Mouse (Mus musculus) liver, embryonic 16.5 days (tissue): ENCODE data around the gene Comt. TPM values are rescaled to one million over a fixed set of nuclear protein-coding genes. Genes with fewer than 3 reads are reported as not detected.

Experiments
- ATAC-seq: fragments of 200-750 bp; cut with Nextera tagmentation; 2 replicates; pipeline ENCODE4 v1.8.0; 2017; ENCODE audit warnings: low read depth, mild to moderate bottlenecking, moderate number of reproducible peaks, moderate library complexity
- H3K27ac ChIP-seq: fragments of 300-500 bp; sonication (generic); 2 replicates; pipeline ENCODE4 v1.5.1; 2014; ENCODE audit warnings: mild to moderate bottlenecking, low read length
- H3K27me3 ChIP-seq: fragments of 300-500 bp; sonication (generic); 2 replicates; pipeline ENCODE4 v1.6.1; 2014; ENCODE audit warnings: low read depth, low read length, mixed read lengths; ENCODE audit not compliant: control insufficient read depth, insufficient read depth
- H3K36me3 ChIP-seq: fragments of 300-500 bp; sonication (generic); 2 replicates; pipeline ENCODE4 v1.6.1; 2014; ENCODE audit warnings: mild to moderate bottlenecking; ENCODE audit not compliant: control insufficient read depth, insufficient read depth
- H3K4me1 ChIP-seq: fragments of 300-500 bp; sonication (generic); 2 replicates; pipeline ENCODE4 v1.6.1; 2014; ENCODE audit warnings: low read depth, low read length, mixed read lengths; ENCODE audit not compliant: control insufficient read depth
- H3K4me2 ChIP-seq: fragments of 300-500 bp; sonication (generic); 2 replicates; pipeline ENCODE4 v1.6.1; 2014; ENCODE audit warnings: low read depth, low read length, mixed read lengths
- H3K4me3 ChIP-seq: fragments of 300-500 bp; sonication (generic); 2 replicates; pipeline ENCODE4 v1.5.1; 2014; ENCODE audit warnings: low read depth, mild to moderate bottlenecking, low read length
- H3K9ac ChIP-seq: fragments of 300-500 bp; sonication (generic); 2 replicates; pipeline ENCODE4 v1.6.1; 2014; ENCODE audit warnings: low read depth, low read length
- H3K9me3 ChIP-seq: fragments of 300-500 bp; sonication (generic); replicated peaks from 2 replicates; pipeline ENCODE4 v1.6.1; 2016; ENCODE audit warnings: low read length; ENCODE audit not compliant: control insufficient read depth
- WGBS: fragments of 180-500 bp; shearing (Covaris S2); extraction: QIAGEN DNeasy Blood & Tissue Kit; methylation state at CpG from one replicate; pipeline ENCODE4 v1.1.7; 2014; ENCODE audit not compliant: insufficient replicate concordance; 5-methylcytosine and 5-hydroxymethylcytosine counted together
- polyA plus RNA-seq: library from polyadenylated mRNA; unstranded; fragments of >200 nt; fragmentation: Nextera tagmentation; extraction: Ambion mirVana; gene quantifications from 2 replicates; pipeline ENCODE4 v1.2.1, GENCODE M21; 2015

The Comt gene
- polyA plus RNA-seq, 1 experiment from 2014 or later: 85.1 TPM

DNA sequence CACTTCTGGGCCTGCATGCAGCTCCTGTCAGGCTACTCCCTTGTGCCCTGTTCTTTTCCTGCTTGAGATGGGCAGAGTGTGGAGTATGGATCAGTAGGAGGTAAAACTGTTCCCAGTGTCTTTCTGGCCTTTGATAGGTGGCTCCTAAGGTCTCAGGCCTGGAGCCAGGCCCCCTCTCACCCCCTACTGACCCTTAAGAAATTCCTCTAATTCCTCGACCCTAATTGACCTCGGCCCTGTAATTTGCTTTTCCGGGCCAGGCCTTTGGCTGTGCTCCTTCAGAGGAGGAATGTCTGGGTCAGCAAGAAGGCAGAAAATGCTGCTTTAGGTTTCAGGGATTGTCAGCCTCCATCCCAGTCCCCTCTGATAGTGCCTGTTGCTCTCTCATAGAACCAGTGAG, 42.9 kb downstream of the Comt start:
- Histone ChIP-seq H3K4me3 (no peak overlapping the region), H3K4me1 (peaks cover 23% of the 10 kb centered on the region), H3K9ac (no peak overlapping the region), H3K9me3 (no peaks in the 10 kb centered on the region), H3K27me3 (no peaks in the 10 kb centered on the region), H3K27ac (no peak overlapping the region), H3K4me2 (no peak overlapping the region), H3K36me3 (no peaks in the 10 kb centered on the region)
- ATAC-seq: no peak
- WGBS: 61% methylated on average over 3 of the region's 3 CpGs

DNA sequence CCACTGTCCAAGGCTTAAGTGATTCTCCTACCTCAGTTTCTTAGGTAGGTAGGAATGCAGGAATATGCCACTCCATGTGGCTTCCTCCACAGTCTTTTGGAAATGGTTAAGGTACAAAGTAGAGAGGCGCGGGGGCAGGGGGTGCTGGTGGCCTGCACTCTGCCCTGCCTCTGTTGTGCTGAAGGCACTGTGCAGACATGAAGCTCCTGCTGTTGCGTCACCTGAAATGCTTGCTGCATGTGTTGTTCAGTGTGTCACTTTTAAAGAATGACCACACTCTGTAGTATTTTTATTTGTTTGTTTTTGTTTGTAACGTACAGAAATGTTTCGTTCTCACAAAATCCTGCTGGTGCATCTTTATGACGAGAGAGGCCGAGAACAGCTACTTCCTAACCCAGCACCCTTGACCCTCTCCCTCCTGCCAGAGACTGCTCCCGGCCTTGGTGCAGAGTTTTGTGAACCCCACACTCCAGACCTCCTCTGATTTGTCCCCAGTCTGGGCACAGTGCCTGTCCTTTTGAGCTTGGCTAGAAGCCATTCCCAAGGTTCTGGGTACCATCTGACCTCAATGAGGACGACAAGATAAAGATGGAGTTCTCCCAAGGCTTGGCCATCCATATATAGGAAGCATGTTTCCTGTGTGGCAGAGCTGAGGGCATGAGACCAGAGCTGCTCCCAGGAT, 43.5 kb downstream of the Comt start:
- H3K9ac ChIP-seq: no peak overlapping the region
- H3K4me3 ChIP-seq: no peak overlapping the region
- H3K9me3 ChIP-seq: no peaks in the 10 kb centered on the region
- no peaks in the 10 kb centered on the region for H3K27me3 ChIP-seq
- ATAC-seq: peak; percentile 63
- H3K27ac ChIP-seq: peak overlapping the region; percentile 27; the same call in 1 of the 2 replicates
- H3K36me3 ChIP-seq: no peaks in the 10 kb centered on the region
- whole genome bisulfite sequencing: 66% methylated on average over 9 of the region's 9 CpGs
- H3K4me2 ChIP-seq: no peak overlapping the region
- H3K4me1 ChIP-seq: peaks cover 18% of the 10 kb centered on the region

DNA sequence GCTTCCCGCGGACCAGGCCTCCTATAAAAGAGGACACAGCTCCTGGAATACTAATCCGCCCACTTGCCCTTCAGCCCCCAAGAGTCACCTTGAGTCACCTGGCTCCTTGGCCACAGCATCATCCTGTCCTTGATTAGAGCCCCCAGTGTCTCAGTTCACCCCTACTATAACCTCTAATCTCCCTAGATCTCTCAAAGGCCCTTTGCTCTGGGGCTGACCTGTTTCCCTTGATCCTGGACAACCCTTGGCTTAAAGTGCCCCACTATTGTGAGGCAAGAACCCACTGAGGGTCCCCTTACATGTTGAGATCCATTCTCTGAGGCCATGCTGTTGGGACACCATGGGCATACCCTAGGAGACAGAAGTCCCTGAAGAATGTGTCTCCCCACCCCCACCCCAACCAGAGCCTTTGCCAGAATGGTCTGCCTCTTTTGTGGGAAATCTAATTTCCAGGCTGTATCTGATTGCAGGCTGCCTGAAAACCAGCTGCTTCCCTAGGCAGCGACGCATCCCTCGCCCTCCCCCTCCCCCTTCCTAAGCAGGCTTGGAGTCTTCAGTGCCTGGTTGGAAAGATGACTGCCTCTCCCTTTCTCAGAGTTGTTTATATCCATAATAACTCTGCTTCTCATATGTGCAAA, 44.9 kb downstream of the Comt start:
- H3K27me3 ChIP-seq: no peaks in the 10 kb centered on the region
- no peak overlapping the region for H3K4me2 ChIP-seq
- peaks cover 12% of the 10 kb centered on the region for H3K4me1 ChIP-seq
- ATAC-seq: no peak
- 68% methylated on average over 6 of the region's 6 CpGs for WGBS
- H3K4me3 ChIP-seq: no peak overlapping the region
- H3K9ac ChIP-seq: no peak overlapping the region
- no peak overlapping the region for H3K27ac ChIP-seq
- H3K9me3 ChIP-seq: no peaks in the 10 kb centered on the region
- H3K36me3 ChIP-seq: no peaks in the 10 kb centered on the region

DNA sequence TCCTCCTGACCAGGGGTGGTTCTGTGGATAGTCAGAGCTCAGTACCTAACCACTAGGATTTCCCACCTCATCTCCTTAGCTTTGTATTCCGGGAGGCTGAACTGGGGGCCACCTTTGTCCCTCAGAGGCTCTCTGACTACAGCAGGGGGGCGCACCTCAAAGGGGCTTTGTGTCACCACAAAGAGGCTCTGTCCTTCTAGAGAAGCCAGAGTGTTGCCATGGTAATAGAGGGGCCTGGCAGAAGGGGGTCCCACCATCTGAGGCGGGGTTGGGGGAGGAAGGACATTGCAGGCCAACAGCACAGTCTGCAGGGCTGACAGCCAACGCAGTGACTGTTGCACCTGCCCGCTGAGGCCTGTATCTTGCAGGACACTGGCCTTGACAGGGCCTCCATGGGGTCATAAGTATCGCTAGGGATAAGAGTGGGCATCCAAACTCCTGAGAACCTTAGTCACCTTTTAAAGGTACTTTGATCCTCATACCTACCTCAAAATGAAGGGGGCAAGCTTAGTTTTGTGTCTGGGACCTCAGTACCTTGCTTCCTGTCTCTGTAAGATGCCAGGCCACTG, 46.1 kb downstream of the Comt start:
- Histone ChIP-seq H3K9me3 (no peaks in the 10 kb centered on the region), H3K4me2 (no peak overlapping the region), H3K36me3 (no peaks in the 10 kb centered on the region), H3K27ac (no peak overlapping the region), H3K9ac (no peak overlapping the region), H3K27me3 (no peaks in the 10 kb centered on the region), H3K4me1 (peaks cover 14% of the 10 kb centered on the region), H3K4me3 (no peak overlapping the region)
- 68% methylated on average over 6 of the region's 6 CpGs for WGBS
- no peak for ATAC-seq

DNA sequence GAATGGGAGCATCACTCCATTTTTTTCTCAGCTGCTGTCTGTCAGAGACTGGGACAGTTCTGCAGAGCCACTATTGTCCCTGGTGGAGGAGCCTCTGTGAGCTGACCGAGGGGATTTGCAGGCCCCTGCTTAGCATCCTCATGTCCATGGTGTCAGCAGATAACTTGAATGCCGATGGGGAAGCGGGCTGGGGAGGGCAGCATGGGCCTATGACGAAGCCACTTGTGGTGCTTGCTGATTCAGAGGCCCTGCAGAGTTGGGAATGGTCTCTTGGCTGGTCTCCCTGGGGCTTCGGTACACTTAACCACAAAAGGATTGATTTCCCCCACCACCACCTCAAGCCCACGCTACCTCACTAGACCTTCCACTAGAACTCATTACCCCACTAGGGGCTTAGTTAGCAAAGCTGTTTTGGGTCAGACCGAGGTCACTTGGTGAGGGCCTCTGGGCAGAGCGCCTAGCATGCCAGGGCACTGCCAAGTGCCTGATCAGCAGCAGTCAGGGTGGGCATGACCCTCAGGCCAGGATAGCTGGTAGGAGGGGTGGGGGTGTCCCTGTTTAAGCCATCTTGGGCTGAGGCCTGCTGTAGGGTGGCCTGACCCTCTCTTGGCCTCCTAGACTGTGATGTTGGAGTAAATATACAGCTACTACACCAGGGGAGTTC, 47.2 kb downstream of the Comt start:
- WGBS: 66% methylated on average over 8 of the region's 8 CpGs
- Histone ChIP-seq H3K27ac (no peak overlapping the region), H3K36me3 (no peaks in the 10 kb centered on the region), H3K4me1 (peaks cover 14% of the 10 kb centered on the region), H3K4me3 (no peak overlapping the region), H3K4me2 (no peak overlapping the region), H3K9ac (no peak overlapping the region; the same call in 1 of the 2 replicates), H3K9me3 (no peaks in the 10 kb centered on the region), H3K27me3 (no peaks in the 10 kb centered on the region)
- ATAC-seq: no peak

DNA sequence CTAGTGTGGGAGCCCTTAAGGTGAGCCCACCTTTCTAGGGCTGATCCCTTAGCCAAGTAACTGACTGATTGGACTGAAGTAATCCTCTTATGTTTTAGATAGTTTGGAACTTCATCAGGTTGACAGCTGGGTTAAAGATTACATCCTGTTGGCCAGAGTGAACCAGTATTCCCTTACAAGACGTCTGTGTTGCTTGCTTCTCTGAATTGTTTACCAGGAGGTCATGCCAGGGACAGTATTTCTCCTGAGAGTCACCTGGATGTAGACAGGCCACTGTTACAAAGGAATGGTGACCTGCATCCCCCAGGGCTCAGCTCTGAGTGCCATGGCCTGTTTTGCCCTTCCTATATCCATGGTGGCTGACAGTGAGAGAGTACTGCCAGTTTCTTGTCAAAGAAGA, 48.2 kb downstream of the Comt start:
- no peak overlapping the region for H3K9ac ChIP-seq
- H3K4me2 ChIP-seq: no peak overlapping the region
- H3K9me3 ChIP-seq: no peaks in the 10 kb centered on the region
- ATAC-seq: no peak
- no peak overlapping the region for H3K27ac ChIP-seq
- no peaks in the 10 kb centered on the region for H3K36me3 ChIP-seq
- no peak overlapping the region for H3K4me3 ChIP-seq
- no peaks in the 10 kb centered on the region for H3K27me3 ChIP-seq
- H3K4me1 ChIP-seq: peaks cover 14% of the 10 kb centered on the region
- 32% methylated on average over 1 of the region's 1 CpGs for WGBS

DNA sequence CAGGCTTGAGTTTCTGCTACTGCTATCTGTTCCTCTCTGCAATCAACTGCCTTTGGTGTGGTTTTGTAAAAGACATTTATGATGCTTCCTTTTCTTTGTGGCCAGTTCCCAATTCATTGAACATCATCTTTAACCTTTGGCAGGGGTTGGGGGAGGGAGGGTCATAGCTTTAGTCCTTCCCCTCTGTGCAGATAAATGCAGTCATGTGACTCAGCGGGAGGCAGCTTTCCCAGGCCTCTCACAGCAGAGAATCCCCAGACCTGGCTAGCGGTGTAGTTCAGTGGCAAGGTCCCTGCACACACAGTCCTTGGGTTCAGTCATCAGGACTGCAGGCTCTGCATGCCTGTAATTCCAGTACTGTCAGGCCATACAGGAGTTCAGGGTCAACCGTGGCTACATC, 49.4 kb downstream of the Comt start:
- 32% methylated on average over 3 of the region's 3 CpGs for WGBS
- Histone ChIP-seq H3K4me1 (peaks cover 14% of the 10 kb centered on the region), H3K36me3 (no peaks in the 10 kb centered on the region), H3K27me3 (no peaks in the 10 kb centered on the region), H3K9ac (no peak overlapping the region), H3K4me3 (no peak overlapping the region), H3K4me2 (no peak overlapping the region), H3K27ac (no peak overlapping the region), H3K9me3 (no peaks in the 10 kb centered on the region)
- ATAC-seq: peak; percentile 75

DNA sequence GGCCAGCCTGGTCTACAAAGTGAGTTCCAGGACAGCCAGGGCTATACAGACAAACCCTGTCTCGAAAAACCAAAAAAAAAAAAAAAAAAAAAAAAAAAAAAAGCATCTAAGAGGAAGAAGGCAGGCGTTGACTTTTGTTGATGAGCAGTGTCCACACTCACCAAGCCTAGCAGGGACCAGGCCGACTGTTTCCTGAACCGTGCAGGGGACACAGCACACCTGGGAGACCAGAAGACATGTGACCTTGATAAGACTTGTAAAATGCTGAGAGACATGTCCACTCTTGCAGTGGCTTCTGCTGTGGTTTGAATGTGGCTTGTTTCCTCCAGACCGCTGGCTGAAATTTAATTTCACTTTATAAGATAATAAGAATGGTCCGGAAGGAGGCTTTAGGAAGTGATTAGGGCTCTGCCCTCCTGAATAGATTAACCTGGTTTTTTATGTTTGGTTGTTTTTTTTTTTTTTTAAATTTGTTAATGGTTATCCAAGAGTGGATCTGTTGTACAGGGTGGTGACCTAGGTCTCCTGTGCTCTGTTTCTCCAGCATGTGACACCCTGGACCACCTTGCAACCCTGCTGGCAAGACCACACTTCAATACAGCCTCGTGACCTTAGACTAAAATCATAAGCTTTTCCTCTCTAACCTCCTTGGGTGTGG, 50.2 kb downstream of the Comt start:
- Histone ChIP-seq H3K4me3 (no peak overlapping the region), H3K9ac (no peak overlapping the region), H3K9me3 (no peaks in the 10 kb centered on the region), H3K27ac (peak overlapping the region; percentile 3; the same call in 1 of the 2 replicates), H3K27me3 (no peaks in the 10 kb centered on the region), H3K4me2 (no peak overlapping the region), H3K4me1 (peaks cover 14% of the 10 kb centered on the region), H3K36me3 (no peaks in the 10 kb centered on the region)
- 34% methylated on average over 7 of the region's 7 CpGs for WGBS
- no peak for ATAC-seq
